Mouse (Mus musculus): ENCODE data around the gene Prkcsh.
A peak's percentile ranks its signal among the peaks of the same experiment; 100 is the strongest.

The Prkcsh gene

GRCm38 (mm10) chr9:22002194-22003162 lies at the start of gene Prkcsh, which contains the start of gene Ccdc151:
Gene Prkcsh (plus strand): TSS chr9:22002806.
Gene Ccdc151 (minus strand): TSS chr9:22002634.
- peak; percentile 99 to 100 for DNase-seq

- DNase-seq = no peak
Observed at GRCm38 (mm10) chr9:21953600-21953999, 49.0 kb upstream of the Prkcsh start.

- no peak for DNase-seq
Observed at GRCm38 (mm10) chr9:21954635-21955034, 48.0 kb upstream of the Prkcsh start.

GRCm38 (mm10) chr9:21955225-21955569 lies 47.4 kb upstream of the Prkcsh start:
- DNase-seq = no peak

- peak; percentile 98 to 99 for DNase-seq
Observed at GRCm38 (mm10) chr9:21955570-21956281, 46.9 kb upstream of the Prkcsh start, which contains the start of gene Swsap1. Gene Swsap1 (plus strand): TSS chr9:21955755.

GRCm38 (mm10) chr9:21958372-21958771 lies 44.2 kb upstream of the Prkcsh start:
- no peak for DNase-seq

GRCm38 (mm10) chr9:21959244-21959643 lies 43.4 kb upstream of the Prkcsh start:
- DNase-seq = no peak

GRCm38 (mm10) chr9:21960135-21960534 lies 42.5 kb upstream of the Prkcsh start:
- peak in 1 of 2 experiments; percentile 44 for DNase-seq

- peak; percentile 72 to 81 for DNase-seq
Observed at GRCm38 (mm10) chr9:21960558-21961208, 41.9 kb upstream of the Prkcsh start.

- no peak for DNase-seq
Observed at GRCm38 (mm10) chr9:21961366-21961980, 41.1 kb upstream of the Prkcsh start.

GRCm38 (mm10) chr9:21962010-21962409 lies 40.6 kb upstream of the Prkcsh start:
- DNase-seq = peak; percentile 36 to 55

- DNase-seq = peak; percentile 81 to 88
Observed at GRCm38 (mm10) chr9:21962416-21963059, 40.1 kb upstream of the Prkcsh start.

- DNase-seq = peak; percentile 77 to 85
Observed at GRCm38 (mm10) chr9:21963417-21963816, 39.2 kb upstream of the Prkcsh start, which contains the start of gene Epor. Gene Epor (minus strand): TSS chr9:21963506.

- no peak for DNase-seq
Observed at GRCm38 (mm10) chr9:21968883-21969282, 33.7 kb upstream of the Prkcsh start.

- DNase-seq = no peak
Observed at GRCm38 (mm10) chr9:21969304-21969703, 33.3 kb upstream of the Prkcsh start.

- peak in 1 of 2 experiments; percentile 6 for DNase-seq
Observed at GRCm38 (mm10) chr9:21976626-21977175, 25.9 kb upstream of the Prkcsh start.

- no peak for DNase-seq
Observed at GRCm38 (mm10) chr9:21977331-21977730, 25.3 kb upstream of the Prkcsh start.

- DNase-seq = peak; percentile 60 to 61
Observed at GRCm38 (mm10) chr9:21977972-21978371, 24.6 kb upstream of the Prkcsh start.

GRCm38 (mm10) chr9:21978398-21979128 lies 24.0 kb upstream of the Prkcsh start:
- DNase-seq = peak in 1 of 2 experiments; percentile 15

- no peak for DNase-seq
Observed at GRCm38 (mm10) chr9:21983911-21984310, 18.7 kb upstream of the Prkcsh start.

Measured in kidney, postnatal 4 days (tissue).